Mouse (Mus musculus) layer of hippocampus, postnatal 14 days (tissue): ENCODE results near the gene Hmgcll1. TPM values are rescaled to one million over a fixed set of nuclear protein-coding genes. Genes with fewer than 3 reads are reported as not detected.

ENCODE experiments used
- total RNA-seq, 2 experiments: library from RNA; stranded (reverse); gene quantifications; 2 replicates each; pipeline ENCODE4 v1.2.3; 2021

Gene Hmgcll1
- total RNA-seq, 2 experiments from 2014 or later = 13.9 to 16.4 TPM

Other genes starting within 250 kb of the Hmgcll1 start
- 1 to 10 TPM; 1.2 to 1.5 TPM for gene Bmp5, start 239.5 kb upstream of the Hmgcll1 start, total RNA-seq
- gene Gfral, start 198.8 kb downstream of the Hmgcll1 start, total RNA-seq = under 1 TPM in 1 of 2 experiments, not detected in 1; 0.16 TPM